Mouse (Mus musculus) liver, adult (tissue): Measurements from ENCODE around the gene Atg10.

Source experiments
- GATA4 ChIP-seq: IDR thresholded peaks from 2 replicates; pipeline ENCODE4 v1.6.1; 2014; ENCODE audit warnings: mild to moderate bottlenecking, low read length; ENCODE audit not compliant: insufficient replicate concordance

The Atg10 gene

DNA sequence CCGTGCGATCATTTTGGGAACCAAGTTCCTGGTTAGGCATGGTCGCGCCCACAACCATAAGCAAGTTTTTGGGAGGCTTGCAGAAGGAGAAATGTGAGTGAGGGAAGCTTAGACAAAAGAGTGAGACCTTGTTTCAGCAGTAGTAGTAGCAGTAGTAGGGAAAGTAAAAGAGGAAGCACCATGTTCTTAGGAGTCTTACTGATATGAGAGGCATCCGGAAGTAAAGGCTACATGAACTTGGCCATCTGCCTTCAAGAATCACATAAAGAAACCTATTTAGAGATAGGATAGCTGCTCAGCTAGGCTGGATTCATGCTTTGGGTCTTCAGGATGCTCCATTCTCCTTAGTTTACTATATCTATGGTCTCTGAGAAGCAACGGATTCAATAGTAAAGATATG is 186.4 kb downstream of the Atg10 start:
- no peak for TF ChIP-seq GATA4

GRCm38 (mm10) chr13:91031836-91032235 is 191.9 kb downstream of the Atg10 start:
- TF ChIP-seq GATA4 = no peak

- TF ChIP-seq GATA4 = no peak
Observed at GRCm38 (mm10) chr13:91023447-91023846, 200.3 kb downstream of the Atg10 start.

- TF ChIP-seq GATA4 = no peak
Observed at GRCm38 (mm10) chr13:91011851-91012250, 211.9 kb downstream of the Atg10 start.

DNA sequence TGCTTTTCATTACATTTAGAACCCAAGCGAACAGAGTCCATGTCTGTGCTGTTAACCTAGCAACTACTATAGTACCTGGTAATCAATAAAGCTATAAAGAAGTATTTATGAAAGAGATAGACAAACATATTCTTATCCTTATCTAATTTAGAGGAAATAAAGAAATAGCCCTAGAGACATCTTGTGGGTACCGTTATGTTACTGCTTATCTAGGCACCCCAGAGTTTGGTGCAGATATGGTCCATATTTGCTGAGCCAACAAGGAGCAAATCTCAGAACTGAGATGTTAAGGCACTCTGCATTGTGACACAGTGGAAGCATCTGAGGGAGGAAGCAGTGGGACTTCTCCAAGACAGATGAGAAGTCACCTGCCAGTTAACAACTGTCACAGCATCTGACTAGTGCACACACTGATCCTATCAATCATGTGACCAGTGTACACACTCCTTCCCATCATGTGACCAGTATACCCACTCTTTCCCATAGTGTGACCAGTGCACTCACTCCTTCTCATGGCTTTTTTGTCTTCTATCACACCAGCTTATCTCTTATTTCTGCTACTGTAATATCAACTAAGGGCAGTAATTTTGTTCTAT is 228.6 kb downstream of the Atg10 start:
- no peak for TF ChIP-seq GATA4

- TF ChIP-seq GATA4 = no peak
Observed at GRCm38 (mm10) chr13:90993602-90994001, 230.2 kb downstream of the Atg10 start.

- TF ChIP-seq GATA4 = no peak
Observed at GRCm38 (mm10) chr13:90992948-90993347, 230.8 kb downstream of the Atg10 start.

GRCm38 (mm10) chr13:90988226-90988625 is 235.5 kb downstream of the Atg10 start:
- no peak for TF ChIP-seq GATA4

GRCm38 (mm10) chr13:90985417-90985816 is 238.4 kb downstream of the Atg10 start:
- no peak for TF ChIP-seq GATA4

DNA sequence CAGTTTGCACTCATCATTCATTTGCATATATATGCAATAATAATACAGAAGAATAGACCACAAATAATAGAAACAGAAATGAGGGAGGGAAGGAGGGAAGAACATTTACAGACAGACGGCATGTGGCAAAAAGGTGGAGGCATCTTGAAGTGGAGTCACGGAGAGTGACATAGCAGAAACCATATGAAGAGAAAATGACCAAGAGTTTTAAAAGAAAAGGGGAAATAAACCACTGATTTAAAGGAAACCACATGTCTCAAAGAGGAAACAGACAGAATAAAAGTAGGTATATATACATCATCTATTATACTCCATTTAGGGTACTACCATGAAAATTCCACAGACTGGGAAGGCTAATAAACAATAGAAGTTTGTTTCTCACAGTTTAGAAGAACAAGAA is 239.7 kb downstream of the Atg10 start:
- no peak for TF ChIP-seq GATA4

DNA sequence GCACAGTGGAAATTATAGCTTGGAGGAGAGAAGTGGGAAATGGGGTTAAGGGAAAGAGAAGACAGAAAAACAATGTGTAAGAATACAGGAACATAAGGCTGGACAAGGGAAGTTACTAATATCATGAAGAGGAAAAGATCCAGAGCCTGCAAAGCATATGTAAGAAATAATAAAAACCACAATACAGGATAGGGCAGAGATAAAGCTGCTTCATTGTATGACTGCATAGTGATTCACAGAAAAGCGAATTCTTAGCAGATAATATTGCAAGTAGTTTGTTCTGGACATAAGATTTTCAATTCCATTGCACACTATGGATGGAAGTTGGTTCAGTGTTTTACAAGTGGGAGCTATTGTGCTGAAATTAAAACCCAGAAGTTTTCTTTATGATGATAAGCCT is 242.0 kb downstream of the Atg10 start:
- TF ChIP-seq GATA4 = no peak

DNA sequence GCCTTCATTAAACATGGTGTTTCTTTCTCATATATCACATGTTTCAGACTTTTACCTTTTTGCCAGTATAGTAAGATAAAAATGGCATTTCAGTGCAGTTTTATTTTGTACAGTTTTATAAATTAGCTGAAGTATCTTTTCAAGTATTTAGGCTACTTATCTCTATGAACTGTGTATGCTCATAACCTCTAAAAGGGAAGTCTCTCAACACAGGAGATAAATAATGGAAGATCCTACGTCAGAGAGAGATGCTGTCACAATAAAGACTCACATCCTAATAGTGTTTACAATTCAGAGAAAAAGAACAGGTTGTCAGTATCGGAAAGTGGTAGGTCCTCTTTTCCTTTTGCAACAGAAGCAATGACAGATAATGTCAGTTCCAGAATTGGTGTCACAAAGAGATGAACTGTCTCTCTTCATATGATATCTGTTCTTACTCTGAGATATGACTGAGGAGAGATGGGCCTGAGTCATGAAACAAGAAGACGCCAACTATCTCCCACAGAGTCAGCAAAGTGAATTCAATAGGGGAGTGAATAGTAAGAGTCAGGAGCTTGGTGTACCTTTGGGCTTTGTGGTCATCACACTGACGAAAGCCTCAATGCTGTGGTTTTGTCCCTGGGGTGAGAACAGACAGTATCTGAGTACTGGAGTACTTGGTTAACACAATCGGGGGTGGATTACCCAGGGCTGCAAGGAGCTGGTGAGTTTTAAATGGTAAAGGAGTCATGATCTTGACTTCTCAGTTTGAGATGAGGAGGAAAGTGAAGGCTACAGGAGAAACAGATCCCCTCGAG is 242.7 kb downstream of the Atg10 start:
- TF ChIP-seq GATA4 = no peak

- no peak for TF ChIP-seq GATA4
Observed at GRCm38 (mm10) chr13:90977057-90977456, 246.7 kb downstream of the Atg10 start.

DNA sequence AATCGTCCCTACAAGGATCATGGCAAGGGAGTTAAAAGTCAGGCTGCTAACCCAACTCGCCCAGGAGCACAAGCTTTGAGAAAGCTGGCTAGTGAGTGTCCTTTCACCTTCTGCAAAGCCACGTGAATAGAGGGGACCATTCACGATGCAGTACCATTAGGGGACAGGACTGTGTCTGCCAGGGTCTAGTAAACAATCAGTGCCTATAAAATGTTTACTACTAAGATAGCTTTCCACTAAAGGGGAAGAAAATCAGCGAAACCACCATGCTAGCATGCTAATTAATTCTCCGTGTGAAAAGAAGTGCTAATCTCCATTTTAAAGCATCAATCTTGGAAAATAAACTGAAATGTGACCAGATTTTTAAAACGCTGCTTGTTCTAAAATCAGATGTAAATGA is 250.4 kb downstream of the Atg10 start:
- TF ChIP-seq GATA4 = no peak

- no peak for TF ChIP-seq GATA4
Observed at GRCm38 (mm10) chr13:90970259-90971017, 253.3 kb downstream of the Atg10 start.

DNA sequence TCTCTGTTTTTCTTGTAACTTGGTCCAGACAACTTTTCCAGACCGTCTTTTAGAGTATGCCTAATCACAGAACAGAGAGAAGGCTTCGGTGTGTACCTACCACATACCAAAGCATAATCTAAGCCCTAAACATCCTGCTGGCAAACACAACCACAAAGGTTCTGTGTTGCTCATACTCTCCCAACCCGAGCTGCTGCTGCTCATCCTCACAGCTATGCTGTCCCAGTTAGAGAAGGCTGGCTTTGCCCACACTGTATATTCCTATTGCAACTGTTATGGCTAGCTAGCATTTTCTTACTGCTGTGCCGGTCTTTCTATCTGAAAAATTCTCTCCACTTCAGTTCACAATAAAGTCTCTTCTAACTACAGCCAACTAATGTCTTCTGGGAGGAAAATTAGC is 254.8 kb downstream of the Atg10 start:
- no peak for TF ChIP-seq GATA4
